Mouse (Mus musculus) cerebellum, adult 2 months (tissue): ENCODE measurements around the gene Slc22a15.

Experiments
- CTCF ChIP-seq: fragments of 200-500 bp; IDR thresholded peaks from 2 replicates; pipeline ENCODE4 v1.5.1; 2011; ENCODE audit warnings: low read depth, mild to moderate bottlenecking, control low read depth, low read length, moderate library complexity, borderline replicate concordance; ENCODE audit not compliant: insufficient read depth
- POLR2A ChIP-seq: fragments of 200-500 bp; IDR thresholded peaks from 2 replicates; pipeline ENCODE4 v1.6.1; 2011; ENCODE audit warnings: low read length, control low read depth, borderline replicate concordance; ENCODE audit not compliant: insufficient read depth

- TF ChIP-seq POLR2A (no peak), CTCF (no peak)
These were observed 42.5 kb downstream of the Slc22a15 start for GRCm38 (mm10) chr3:101881721-101882120.
